Mouse (Mus musculus) mouse embryonic stem cell (cell line): ENCODE measurements around the gene Zbtb4.

Experiments used
- in situ Hi-C, 2 experiments: fragments of 300-500 bp; cut with MboI; formaldehyde crosslinking; loops; 1 replicate in 1 of 2; 3 replicates in 1 of 2; pipeline ENCODE4 v1.14.3; 2019 to 2020; ENCODE audit warnings: low sequenced_read_pairs in 2 of 2, low pct_unique_long_range_greater_than_20kb in 1 of 2, mixed read lengths in 1 of 2; ENCODE audit not compliant: unreplicated experiment in 1 of 2

The Zbtb4 gene

DNA sequence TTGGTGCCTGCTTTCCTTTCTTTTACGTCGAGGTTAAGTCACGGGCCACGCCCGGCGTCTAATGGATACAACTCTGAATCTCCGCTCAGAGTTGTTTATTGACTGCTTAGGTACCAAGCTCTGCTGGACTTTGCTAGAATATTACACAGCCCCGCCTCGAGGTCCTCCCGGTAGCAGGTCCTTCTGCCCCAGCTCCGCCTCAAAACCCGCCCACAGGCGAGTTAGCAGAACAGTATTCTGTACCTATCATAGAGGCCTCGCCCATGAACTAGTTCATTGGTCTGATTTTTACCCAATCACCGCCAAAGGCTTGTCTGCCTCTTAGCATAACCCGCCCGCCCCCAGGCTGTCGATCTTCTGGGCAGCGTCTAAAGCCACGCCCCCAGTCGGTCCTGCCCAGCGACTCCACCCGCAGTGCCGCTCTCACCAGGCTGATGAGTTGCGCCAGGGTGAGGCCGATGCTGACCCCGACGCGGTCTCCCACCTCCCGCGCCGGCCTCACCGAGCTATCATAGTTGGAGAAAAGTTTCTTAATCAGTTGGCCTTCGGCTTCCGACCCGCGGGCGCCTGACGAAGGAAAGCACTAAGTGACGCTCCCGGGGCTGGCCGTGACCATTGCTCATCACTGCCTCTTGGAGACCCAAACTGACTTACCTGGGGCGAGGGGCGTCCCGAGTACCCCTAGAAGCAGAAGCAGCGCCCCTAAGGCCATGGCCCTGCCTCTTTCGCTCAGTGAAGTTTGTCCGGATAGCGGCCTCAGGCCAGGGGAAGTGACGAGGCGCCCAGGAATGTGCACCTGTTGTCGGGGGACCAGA, 29.7 kb downstream of the Zbtb4 start, which contains the start of gene Chrnb1:
Gene Chrnb1 (minus strand): TSS at position 776 of the 815 bp plus-strand sequence.
- in situ Hi-C loops, result no loop called here

DNA sequence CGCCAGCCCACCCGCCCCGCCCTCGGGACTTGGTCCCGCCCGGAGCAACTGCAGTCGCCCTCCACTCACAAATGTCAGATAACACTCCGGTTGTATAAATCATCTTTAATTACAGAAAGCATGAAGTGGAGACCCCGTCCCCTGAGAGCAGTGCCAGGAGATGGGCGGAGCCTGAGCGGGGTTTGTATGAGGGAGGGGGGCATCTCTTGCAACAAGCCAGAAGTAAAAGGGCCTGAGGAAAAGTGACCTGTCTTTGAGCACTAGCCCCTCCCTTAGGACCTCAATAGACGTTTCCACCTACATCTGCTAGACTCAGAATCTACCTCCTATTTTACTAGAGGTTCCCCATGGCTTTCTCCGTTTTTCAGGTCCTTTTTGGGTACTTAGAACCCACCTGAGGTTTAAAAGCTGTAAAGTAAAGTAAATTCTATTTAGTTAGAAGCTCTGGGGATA, 30.3 kb downstream of the Zbtb4 start:
- in situ Hi-C loops, result no loop called here

DNA sequence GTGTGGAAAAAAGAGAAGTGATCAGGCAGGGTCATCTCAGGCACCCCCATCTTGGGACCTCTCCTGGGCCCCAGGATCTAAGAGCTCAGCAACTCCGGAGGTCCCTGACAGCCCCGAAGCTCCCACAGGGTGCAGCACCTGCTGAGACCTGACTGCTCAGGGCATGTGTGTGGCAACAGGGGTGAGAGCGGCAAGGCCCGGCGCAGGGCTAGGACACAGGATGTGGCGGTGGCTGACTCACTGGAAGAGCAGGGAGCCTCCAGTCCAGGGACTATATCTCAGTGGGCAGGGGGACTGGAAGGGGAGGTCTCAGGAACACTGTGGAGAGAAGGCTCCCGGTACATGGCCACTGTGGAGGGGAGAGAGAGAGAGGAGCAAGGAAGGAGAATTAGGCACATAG, 32.2 kb downstream of the Zbtb4 start:
- in situ Hi-C loops, result no loop called here

DNA sequence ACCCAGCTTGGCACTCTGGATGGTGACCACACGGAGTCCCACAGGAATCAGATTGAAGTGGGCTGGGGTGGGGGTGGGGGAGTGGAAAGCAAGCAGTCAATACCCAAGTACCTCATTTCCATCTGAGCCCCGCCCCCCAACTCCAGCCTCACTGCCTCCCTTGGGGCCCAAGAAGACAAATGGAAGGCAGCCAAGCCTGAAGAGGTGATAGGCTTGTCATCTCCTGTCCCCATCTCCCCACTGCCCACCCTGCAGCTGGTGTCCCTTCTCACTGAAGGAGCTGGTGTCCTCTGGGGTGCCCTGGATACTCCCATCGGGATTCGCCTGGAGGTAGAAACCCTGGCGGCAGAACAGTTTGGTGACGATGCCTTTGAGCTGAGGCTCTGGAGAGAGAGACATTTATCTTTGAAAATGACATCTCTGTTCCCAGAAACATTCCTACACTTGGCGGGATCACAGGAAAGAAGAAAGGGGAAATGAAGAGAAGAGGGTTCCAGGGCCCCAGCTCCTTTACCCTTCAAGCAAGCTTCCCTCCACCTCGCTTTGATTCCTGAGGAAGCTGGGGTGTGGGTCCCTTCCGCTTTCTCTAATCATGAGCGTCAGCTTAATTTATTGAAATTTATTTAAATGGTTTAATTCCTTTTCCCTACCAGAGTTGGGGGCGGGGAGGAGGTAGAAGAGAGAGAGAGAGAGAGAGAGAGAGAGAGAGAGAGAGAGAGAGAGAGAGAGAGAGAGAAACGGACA, 33.9 kb downstream of the Zbtb4 start:
- in situ Hi-C loops, result no loop called here

DNA sequence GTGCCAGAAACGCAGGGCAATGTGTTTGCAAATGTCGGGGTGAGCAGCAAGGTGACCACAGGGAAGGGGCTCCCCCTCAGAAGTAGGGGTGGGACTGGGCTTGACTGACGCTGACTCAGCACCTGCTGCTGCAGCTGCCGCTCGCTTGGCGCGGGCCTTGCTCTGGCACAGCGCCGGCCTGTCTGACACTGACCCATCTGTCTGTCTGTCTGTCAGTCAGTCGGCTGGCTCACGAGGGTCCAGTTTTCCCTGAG, 34.4 kb downstream of the Zbtb4 start:
- in situ Hi-C loops, result no loop called here

DNA sequence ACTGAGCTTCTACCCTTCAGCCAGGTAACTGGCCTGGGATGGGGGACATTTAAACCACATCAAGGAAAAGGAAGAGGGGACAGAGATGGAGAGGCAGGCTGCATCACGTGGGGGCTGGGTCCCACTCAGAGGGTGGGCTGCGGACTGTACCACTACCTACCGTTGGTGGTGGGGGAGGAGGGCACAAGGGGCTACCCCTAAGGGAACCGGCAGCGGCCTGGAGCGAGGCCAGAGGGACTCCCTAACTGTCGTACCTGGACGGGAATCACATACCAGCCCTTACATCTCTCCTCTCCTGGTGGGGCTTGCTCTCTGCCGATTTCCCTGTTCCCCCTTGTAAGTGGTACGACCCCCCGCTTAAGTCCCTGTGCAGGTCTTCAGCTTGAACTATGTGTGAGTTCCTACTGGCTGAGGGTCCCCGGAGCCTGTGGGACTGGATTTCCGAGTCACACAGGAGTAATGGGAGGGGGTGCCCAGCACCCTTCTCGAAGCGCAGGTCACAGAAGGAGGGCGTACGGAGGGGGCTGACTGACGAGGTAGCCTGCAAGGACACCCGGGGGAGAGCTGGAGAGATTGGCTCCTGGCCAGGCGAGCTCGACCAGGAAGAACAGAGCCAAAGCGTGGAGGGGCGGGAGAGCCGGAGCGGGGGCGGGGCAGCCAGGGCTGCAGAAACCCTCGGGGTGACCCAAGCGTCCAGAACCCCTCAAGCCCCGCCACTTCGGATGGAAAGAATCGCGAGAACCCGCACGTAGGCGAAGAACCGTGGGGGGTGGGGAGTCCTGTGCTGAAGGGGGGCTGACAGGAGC, 34.9 kb downstream of the Zbtb4 start:
- in situ Hi-C loops, result no loop called here

DNA sequence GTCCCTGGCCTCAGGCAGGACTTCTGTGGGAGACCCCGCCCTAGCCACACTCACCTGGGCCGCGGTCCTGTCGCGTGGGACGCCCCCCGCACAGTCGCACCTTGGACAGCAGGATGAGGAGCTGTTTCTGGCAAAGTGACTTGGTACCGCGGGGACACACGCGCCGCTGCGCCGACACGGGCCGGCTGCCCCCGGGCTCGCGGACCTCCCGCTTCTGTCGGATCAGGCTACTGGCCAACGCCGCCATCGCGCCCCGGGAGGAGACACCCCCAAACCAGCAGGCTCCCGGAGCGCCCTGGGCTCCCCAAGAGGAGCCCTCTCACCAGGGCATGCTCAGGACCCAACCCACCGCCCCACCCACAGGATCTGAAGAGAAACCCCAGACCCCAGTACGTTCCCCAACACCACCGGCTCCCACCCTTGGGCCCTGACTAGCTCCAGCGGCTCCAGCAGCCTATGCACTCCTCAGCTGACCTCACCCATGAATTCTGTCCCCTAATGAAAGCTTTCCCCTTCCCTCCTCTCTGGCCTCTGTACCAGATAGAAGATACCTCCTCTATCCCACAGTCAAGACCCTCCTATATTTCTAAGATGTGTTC, 35.8 kb downstream of the Zbtb4 start, which contains the start of gene Fgf11:
Gene Fgf11 (minus strand): TSS at position 479 of the 599 bp plus-strand sequence.
- in situ Hi-C loops, result no loop called here

DNA sequence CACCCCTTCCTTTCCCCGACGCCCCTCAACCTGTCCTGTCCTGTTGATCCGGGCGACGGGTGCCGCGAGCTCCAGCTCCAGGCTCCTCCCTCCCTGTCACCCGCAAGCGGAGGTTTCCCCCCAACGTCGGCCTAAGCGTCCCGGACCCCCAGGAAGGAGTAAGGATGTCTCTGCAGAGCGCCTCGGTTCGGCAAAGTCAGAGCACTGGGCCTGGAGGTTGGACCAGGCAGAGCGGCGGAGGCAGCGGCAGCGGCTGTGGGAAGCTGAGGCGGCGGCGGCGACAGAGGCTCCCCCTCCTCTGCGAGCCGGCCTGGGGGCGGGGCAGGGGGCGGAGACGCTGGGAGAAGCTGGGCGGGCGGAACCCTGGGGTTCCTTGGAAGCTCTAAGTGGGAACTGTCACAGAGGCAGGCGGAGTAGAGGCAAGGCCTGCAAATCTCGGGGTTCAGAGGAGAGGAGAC, 37.0 kb downstream of the Zbtb4 start:
- in situ Hi-C loops, result no loop called here

DNA sequence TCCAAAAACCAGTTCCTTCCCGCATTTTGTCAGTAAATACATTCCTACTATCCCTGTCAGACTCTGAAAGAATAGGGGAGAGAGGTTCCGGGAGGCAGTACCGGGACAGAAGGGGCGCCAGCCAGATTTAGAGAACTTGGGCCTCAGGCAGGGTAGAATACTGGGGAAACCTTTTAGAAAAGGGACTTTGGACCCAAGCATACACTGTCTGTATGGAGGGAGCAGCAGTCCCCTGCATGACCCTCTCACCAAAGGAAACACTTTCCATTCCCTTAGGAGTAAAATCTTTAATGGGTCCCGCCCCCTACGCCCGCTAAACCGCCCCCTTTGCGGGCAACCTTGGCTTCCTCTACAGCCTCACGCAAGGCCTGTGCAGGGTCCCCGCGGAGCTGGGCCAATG, 37.6 kb downstream of the Zbtb4 start:
- in situ Hi-C loops, result no loop called here

DNA sequence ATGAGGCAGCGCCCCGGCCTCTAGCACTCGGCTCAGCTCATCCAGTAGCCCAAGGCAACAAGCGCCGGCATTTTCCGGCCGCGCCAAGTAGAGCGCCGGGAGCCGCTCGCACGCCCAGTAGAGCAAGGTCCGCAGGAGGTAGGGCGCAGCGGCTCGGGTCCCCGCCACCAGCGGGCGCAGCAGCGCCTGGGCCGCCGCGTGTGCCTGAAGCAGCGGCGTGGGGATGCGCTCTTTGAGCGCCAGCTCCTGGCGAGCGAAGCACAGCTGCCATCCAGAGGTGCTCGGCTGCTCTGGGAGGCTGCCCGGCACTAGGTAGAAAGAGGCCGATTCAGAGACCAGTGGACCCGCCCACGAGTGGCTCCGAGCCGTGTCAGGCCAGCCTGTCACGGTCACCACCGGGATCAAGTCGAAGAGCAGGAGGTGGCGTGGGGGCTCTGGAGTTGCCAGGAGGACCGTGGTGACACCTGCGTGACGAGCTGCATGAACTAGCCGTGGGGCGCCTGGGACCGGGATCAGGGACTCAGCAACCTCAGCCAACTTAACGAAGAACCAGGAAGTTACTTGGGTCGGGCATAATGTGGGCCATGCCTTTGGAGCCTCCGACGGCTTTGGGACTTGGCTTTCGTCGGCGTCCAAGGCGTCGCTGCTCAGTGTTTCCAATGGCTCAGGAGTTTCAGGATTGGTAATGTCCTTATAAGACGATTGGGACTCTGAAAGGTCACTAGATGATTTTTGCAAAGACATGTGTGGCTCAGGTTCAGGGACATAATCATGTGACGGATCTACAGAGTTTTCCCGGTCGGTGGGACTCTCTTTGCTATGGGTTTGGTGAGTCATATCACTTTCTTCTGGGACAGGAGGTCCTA, 38.3 kb downstream of the Zbtb4 start:
- in situ Hi-C loops, result no loop called here

DNA sequence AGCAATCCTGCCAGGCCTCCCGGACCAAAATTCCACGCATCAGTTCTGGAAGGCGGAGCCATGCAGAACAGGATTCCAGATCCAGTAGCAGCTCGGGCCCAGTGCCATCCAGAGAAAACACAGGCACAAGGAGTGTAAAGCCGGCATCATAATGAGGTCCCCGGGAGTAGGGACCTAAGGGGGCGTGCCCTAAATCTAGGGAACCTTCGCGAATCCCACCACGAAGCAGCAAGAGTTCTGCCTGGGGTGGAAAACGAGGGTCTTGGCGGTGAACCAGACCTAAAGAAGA, 38.9 kb downstream of the Zbtb4 start:
- in situ Hi-C loops, result no loop called here

DNA sequence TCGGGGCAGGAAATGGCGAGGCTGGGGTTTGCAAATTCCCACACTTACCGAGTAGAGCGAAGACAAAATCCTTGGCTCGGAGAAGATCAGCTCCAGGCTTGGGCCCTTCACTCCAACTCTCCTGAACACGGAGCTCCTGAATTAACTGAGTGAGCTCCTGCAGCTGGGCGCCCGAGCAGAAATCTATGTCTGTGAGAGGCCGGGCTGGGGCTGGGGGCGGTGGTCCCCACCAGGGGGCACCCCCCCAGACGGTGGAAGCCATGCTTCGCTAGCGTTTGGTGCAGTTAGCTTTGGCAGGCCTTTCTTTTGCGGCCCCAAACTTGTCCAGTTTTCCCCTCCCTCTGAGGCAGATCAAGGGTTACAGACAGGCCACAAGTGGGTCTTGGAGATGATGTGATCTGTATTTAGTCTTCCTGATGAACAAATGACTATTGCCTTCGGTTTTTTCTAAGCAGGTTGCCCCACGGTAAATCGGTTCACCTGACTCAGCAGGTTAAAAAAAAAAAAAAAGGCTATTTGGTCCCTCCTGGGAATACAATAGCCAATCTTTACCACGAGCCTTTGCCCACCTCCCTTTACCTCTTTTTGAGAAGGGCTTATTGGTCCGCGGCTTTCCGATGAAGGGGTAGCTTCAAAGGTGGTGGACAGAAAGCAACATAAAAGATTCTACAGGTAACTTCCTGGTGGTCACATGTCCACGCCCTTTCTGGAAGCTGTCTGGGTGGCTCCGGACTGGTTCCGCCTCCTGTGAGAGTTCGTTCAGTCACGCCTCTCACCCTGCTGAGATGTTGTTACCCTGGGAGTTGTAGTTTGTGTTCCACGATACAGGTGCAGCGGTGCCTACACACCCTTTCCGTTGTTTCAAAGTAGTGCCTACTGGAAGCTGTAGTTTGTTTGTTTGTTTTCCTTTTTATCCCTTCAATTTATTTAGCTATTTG, 39.5 kb downstream of the Zbtb4 start, which contains the start of gene Tmem102:
Gene Tmem102 (minus strand): TSS at position 653 of the 938 bp plus-strand sequence.
- in situ Hi-C loops, result loop anchor here in 1 of 2 experiments (5.0 kb wide), 1 partner anchor 72 kb away; the partner anchor contains the start of gene Tmem95

DNA sequence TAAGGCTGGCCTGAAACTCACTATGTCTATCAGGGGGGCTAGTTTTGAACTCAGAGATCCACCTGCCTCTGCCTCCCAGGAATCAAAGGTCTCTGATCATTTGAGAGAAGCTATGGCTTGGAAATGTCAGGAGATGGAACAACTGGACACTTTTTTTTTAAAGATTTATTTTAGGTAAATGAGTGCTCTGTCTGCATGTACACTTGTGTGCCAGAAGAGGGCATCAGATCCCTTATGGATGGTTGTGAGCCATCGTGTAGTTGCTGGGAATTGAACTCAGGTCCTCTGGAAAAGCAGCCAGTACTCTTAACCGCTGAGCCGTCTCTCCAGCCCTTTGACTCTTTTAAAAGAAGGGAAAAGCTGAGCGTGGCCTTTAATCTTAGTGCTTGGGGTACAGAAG, 40.7 kb downstream of the Zbtb4 start:
- in situ Hi-C loops, result loop anchor here in 1 of 2 experiments (5.0 kb wide), 1 partner anchor 71 kb away; the partner anchor contains the start of gene Tmem95

DNA sequence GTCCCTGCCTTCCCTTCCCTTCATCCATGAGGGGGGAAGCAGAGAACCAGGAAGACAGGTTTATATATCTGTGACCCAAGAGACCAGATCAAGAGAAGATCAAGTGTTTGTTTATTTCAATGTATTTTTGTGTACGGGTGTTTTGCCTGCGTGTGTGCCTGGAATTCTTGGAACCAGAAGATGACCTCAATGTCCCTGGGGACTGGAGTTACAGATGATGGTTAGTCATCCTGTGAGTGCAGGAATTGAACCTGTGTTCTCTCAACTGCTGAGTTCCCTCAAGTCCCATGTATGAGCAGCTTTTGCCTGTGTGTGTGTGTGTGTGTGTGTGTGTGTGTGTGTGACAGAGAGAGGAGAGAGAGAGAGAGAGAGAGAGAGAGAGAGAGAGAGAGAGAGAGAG, 41.9 kb downstream of the Zbtb4 start:
- in situ Hi-C loops, result loop anchor here in 1 of 2 experiments (5.0 kb wide), 1 partner anchor 70 kb away; the partner anchor contains the start of gene Tmem95

DNA sequence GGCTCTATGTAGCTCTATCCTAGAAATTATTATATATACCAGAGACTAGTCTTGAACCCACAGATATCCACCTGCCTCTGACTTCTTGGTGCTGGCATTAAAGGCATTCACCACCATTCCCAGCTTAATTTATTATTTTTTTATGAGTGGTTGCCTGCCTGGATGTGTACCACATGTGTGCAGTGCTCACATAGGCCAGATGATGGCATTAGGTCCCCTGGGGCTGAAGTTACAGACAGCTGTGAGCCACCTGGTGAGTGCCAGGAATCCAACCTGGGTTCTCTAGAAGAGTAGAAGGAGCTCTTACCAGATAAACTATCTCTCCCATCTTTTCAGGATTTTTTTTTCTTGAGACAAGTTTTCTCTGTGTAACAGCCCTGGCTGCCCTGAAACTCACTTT, 44.6 kb downstream of the Zbtb4 start:
- in situ Hi-C loops, result loop anchor here in 1 of 2 experiments (10.0 kb wide), 1 partner anchor 65 kb away; the partner anchor contains the start of gene Tmem95

DNA sequence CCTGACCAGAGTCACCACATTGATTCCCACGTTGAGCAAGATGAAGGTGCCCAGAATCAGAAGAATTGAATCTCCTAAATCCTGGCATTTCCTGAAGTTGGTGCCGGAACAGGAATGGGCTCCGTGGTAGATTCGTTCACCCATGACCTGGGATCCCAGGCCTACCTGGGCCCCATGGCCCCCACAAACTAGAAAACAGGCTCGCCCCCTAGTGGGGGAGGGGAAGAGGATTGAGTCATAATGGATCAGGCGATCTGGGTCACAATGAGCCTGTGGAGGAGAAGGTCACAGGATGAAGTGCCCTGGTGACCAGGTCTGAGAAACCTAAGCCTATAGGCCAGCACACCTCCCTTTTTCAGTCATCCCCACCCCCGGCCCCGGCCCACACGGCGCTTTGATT, 49.4 kb downstream of the Zbtb4 start, which contains the start of gene Gm39566:
Gene Gm39566 (minus strand): TSS at position 144 of the 400 bp plus-strand sequence.
- in situ Hi-C loops, result loop anchor here in 1 of 2 experiments (10.0 kb wide), 1 partner anchor 60 kb away; the partner anchor contains the start of gene Tmem95
